Mouse (Mus musculus): Measurements from ENCODE around the gene Phf24. TPM values are rescaled to one million over a fixed set of nuclear protein-coding genes. Genes with fewer than 3 reads are reported as not detected.
A peak's percentile ranks its signal among the peaks of the same experiment; 100 is the strongest.

The Phf24 gene
- polyA plus RNA-seq, 1 experiment from 2014 or later = 15.2 TPM

DNA sequence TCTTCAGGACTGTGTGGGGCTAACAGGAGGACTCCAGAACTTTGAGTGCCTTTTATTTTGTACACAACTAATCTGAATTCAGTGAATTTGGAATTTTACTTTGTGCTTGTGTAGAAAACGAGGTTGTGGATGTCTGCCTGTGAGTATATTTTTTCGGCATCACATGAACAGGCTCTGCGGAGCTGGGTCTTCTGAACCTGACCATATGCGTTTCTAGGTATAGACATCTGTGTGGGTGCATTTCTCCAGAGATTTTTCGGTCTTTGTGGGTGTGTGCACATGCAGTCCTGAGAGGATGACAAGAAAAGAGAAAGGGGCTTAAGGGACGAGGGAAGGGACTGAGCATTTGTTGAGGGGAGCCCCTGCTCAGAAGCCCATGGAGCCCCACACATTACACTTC, 29.5 kb upstream of the Phf24 start:
- 87% methylated on average over 6 of the region's 6 CpGs for WGBS
- Histone ChIP-seq H3K9ac (replicated peaks) (no peak overlapping the region), H3K4me3 (replicated peaks) (no peak overlapping the region)

DNA sequence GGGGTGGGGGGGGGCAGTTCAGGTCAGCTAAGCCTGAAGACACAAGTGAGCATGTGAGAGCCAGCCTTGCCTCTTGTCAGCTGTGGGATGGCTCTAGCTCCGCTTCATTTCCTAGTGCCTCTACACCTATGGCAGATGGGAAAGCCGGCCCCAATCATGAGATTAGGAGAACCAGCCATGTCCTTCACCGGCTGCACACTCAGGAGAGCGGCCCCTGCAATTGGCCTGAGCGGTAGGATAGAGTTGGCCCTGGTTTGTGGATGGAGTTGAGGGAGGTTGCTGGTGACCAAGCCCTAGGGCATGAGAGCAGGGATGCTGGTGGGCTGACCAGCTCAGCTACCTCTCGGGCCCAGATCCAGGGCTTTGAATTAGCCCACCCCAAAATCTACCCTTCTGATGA, 27.7 kb upstream of the Phf24 start:
- Histone ChIP-seq H3K9me3 (no peaks in the 10 kb centered on the region), H3K27me3 (no peaks in the 10 kb centered on the region), H3K4me3 (replicated peaks) (no peak overlapping the region), H3K4me1 (replicated peaks) (no peaks in the 10 kb centered on the region), H3K4me2 (replicated peaks) (no peak overlapping the region), H3K9ac (replicated peaks) (no peak overlapping the region), H3K36me3 (no peaks in the 10 kb centered on the region), H3K27ac (no peak overlapping the region)
- ATAC-seq = no peak
- 91% methylated on average over 6 of the region's 6 CpGs for WGBS

More for the DNA sequence above, 29.5 kb upstream of the Phf24 start:
- Histone ChIP-seq H3K27ac (no peak overlapping the region), H3K36me3 (no peaks in the 10 kb centered on the region), H3K4me2 (replicated peaks) (no peak overlapping the region), H3K9me3 (no peaks in the 10 kb centered on the region), H3K4me1 (replicated peaks) (no peaks in the 10 kb centered on the region), H3K27me3 (no peaks in the 10 kb centered on the region)
- ATAC-seq = no peak

DNA sequence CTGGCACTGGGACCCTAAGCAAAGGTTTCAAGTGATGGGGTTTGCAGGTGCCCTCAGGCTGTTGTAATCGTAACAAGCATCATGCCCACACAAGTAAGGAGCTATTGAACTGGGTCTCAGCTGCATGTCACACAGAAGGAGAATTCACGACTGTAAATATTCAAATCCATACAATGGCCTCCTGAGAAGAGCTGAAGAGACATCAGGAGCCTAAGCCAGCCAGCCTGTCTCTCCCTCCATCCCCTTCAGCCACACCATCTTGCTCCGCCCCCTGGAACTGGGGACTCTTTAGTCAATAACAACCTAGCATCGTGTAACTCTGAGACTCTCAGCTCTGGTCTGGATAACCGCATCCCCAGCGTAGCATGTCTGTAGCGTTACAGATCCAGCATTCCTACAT, 25.3 kb upstream of the Phf24 start:
- no peak overlapping the region for H3K27ac ChIP-seq

GRCm38 (mm10) chr4:42895118-42895517, 21.3 kb upstream of the Phf24 start:
- H3K4me2 ChIP-seq (replicated peaks) = no peak overlapping the region
- no peak overlapping the region for H3K4me3 ChIP-seq (replicated peaks)
- ATAC-seq = no peak
- no peaks in the 10 kb centered on the region for H3K27me3 ChIP-seq
- no peak overlapping the region for H3K9ac ChIP-seq (replicated peaks)
- peaks cover 3% of the 10 kb centered on the region; the same call in 1 of the 2 replicates for H3K4me1 ChIP-seq (replicated peaks)
- no peaks in the 10 kb centered on the region for H3K36me3 ChIP-seq
- no peak overlapping the region for H3K27ac ChIP-seq
- 54% methylated on average over 7 of the region's 7 CpGs for WGBS
- no peaks in the 10 kb centered on the region for H3K9me3 ChIP-seq

More for the DNA sequence above, 25.3 kb upstream of the Phf24 start:
- Histone ChIP-seq H3K4me1 (replicated peaks) (0 out of 2 replicates have a peak, but pooled peaks cover 3% of the 10 kb centered on the region), H3K4me3 (replicated peaks) (no peak overlapping the region), H3K9ac (replicated peaks) (no peak overlapping the region), H3K4me2 (replicated peaks) (no peak overlapping the region), H3K9me3 (no peaks in the 10 kb centered on the region), H3K27me3 (no peaks in the 10 kb centered on the region), H3K36me3 (no peaks in the 10 kb centered on the region)
- 64% methylated on average over 7 of the region's 7 CpGs for WGBS
- ATAC-seq = no peak

- Histone ChIP-seq H3K36me3 (no peaks in the 10 kb centered on the region), H3K27me3 (no peaks in the 10 kb centered on the region), H3K9ac (replicated peaks) (no peak overlapping the region), H3K4me1 (replicated peaks) (peaks cover 3% of the 10 kb centered on the region; the same call in 1 of the 2 replicates), H3K27ac (no peak overlapping the region), H3K9me3 (no peaks in the 10 kb centered on the region), H3K4me3 (replicated peaks) (no peak overlapping the region), H3K4me2 (replicated peaks) (no peak overlapping the region)
- 36% methylated on average over 3 of the region's 3 CpGs for WGBS
- no peak for ATAC-seq
These were observed 17.5 kb upstream of the Phf24 start for GRCm38 (mm10) chr4:42898914-42899313.

GRCm38 (mm10) chr4:42900878-42901277, 15.6 kb upstream of the Phf24 start:
- H3K4me1 ChIP-seq (replicated peaks) = peaks cover 8% of the 10 kb centered on the region
- 57% methylated on average over 5 of the region's 5 CpGs for WGBS
- no peaks in the 10 kb centered on the region for H3K27me3 ChIP-seq
- H3K9me3 ChIP-seq = no peaks in the 10 kb centered on the region
- H3K4me3 ChIP-seq (replicated peaks) = no peak overlapping the region
- H3K36me3 ChIP-seq = no peaks in the 10 kb centered on the region
- no peak overlapping the region for H3K27ac ChIP-seq
- no peak for ATAC-seq
- no peak overlapping the region for H3K9ac ChIP-seq (replicated peaks)
- H3K4me2 ChIP-seq (replicated peaks) = no peak overlapping the region

DNA sequence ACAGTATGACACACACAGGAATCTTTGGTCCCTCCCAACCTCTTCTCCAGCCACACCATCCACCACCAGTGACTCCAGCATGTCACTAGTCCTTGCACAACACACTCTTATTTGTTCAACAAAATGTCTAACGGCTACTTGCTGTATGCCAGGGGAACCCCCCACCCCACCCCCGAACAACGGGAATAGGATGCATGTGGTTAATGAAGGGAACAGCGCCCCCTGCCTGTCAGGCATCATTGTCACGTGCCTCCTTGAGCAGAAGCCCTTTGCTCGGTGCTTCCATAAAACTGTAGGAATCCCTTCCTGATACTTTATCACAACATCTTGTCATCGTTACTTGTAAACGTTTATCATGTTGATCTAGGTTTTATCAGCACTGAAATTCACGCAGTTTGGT, 14.3 kb upstream of the Phf24 start:
- WGBS = 65% methylated on average over 9 of the region's 9 CpGs
- H3K27me3 ChIP-seq = no peaks in the 10 kb centered on the region
- no peaks in the 10 kb centered on the region for H3K9me3 ChIP-seq
- no peaks in the 10 kb centered on the region for H3K36me3 ChIP-seq
- no peak for ATAC-seq
- H3K9ac ChIP-seq (replicated peaks) = no peak overlapping the region
- no peak overlapping the region for H3K27ac ChIP-seq
- H3K4me3 ChIP-seq (replicated peaks) = no peak overlapping the region
- no peak overlapping the region for H3K4me2 ChIP-seq (replicated peaks)
- H3K4me1 ChIP-seq (replicated peaks) = peaks cover 8% of the 10 kb centered on the region

DNA sequence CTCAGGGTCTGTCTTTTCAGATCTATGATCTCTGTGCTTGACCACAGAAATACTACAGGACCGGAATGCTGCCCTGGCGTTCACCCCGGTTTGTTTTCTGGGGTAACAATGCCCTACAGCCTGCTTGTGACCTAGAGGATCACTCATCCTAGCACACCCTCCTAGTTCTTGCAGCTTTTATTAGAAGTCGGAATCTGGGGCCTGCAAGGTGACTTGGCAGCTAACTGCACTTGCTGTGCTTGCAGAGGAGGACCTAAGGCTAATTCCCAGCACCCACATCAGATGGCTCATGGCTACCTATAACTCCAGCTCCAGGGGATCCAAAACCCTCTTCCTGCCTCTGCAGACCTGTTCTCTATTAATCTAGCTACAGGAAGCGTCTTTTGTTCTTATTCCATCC, 13.7 kb upstream of the Phf24 start:
- Histone ChIP-seq H3K36me3 (no peaks in the 10 kb centered on the region), H3K4me3 (replicated peaks) (no peak overlapping the region)
- 93% methylated on average over 5 of the region's 5 CpGs for WGBS

GRCm38 (mm10) chr4:42903942-42904341, 12.5 kb upstream of the Phf24 start:
- H3K36me3 ChIP-seq = no peaks in the 10 kb centered on the region
- no peak overlapping the region for H3K4me2 ChIP-seq (replicated peaks)
- H3K9me3 ChIP-seq = no peaks in the 10 kb centered on the region
- peaks cover 8% of the 10 kb centered on the region for H3K4me1 ChIP-seq (replicated peaks)
- H3K9ac ChIP-seq (replicated peaks) = no peak overlapping the region
- no peak for ATAC-seq
- H3K27ac ChIP-seq = no peak overlapping the region
- 88% methylated on average over 1 of the region's 1 CpGs for WGBS
- no peaks in the 10 kb centered on the region for H3K27me3 ChIP-seq
- H3K4me3 ChIP-seq (replicated peaks) = no peak overlapping the region

More for the DNA sequence above, 13.7 kb upstream of the Phf24 start:
- Histone ChIP-seq H3K9me3 (no peaks in the 10 kb centered on the region), H3K27me3 (no peaks in the 10 kb centered on the region), H3K4me2 (replicated peaks) (no peak overlapping the region), H3K27ac (no peak overlapping the region), H3K9ac (replicated peaks) (no peak overlapping the region), H3K4me1 (replicated peaks) (peaks cover 8% of the 10 kb centered on the region)
- no peak for ATAC-seq

- H3K9ac ChIP-seq (replicated peaks) = no peak overlapping the region
- no peak overlapping the region for H3K4me2 ChIP-seq (replicated peaks)
- no peaks in the 10 kb centered on the region for H3K9me3 ChIP-seq
- WGBS = 73% methylated on average over 3 of the region's 3 CpGs
- peaks cover 8% of the 10 kb centered on the region for H3K4me1 ChIP-seq (replicated peaks)
- no peak for ATAC-seq
- no peaks in the 10 kb centered on the region for H3K36me3 ChIP-seq
- no peaks in the 10 kb centered on the region for H3K27me3 ChIP-seq
- H3K27ac ChIP-seq = peak overlapping the region; percentile 31; the same call in 1 of the 2 replicates
- no peak overlapping the region for H3K4me3 ChIP-seq (replicated peaks)
These were observed 11.9 kb upstream of the Phf24 start for GRCm38 (mm10) chr4:42904523-42904922.

GRCm38 (mm10) chr4:42904966-42905365, 11.5 kb upstream of the Phf24 start:
- no peak for ATAC-seq
- no peaks in the 10 kb centered on the region for H3K27me3 ChIP-seq
- H3K4me2 ChIP-seq (replicated peaks) = no peak overlapping the region
- no peak overlapping the region for H3K9ac ChIP-seq (replicated peaks)
- H3K4me1 ChIP-seq (replicated peaks) = peaks cover 8% of the 10 kb centered on the region
- no peak overlapping the region for H3K4me3 ChIP-seq (replicated peaks)
- WGBS = 35% methylated on average over 6 of the region's 6 CpGs
- H3K36me3 ChIP-seq = no peaks in the 10 kb centered on the region
- peak overlapping the region; percentile 31; the same call in 1 of the 2 replicates for H3K27ac ChIP-seq
- H3K9me3 ChIP-seq = no peaks in the 10 kb centered on the region

- Histone ChIP-seq H3K4me3 (replicated peaks) (no peak overlapping the region), H3K27me3 (peaks cover 20% of the 10 kb centered on the region), H3K4me1 (replicated peaks) (peaks cover 12% of the 10 kb centered on the region), H3K36me3 (no peaks in the 10 kb centered on the region), H3K9me3 (no peaks in the 10 kb centered on the region), H3K9ac (replicated peaks) (no peak overlapping the region), H3K4me2 (replicated peaks) (no peak overlapping the region), H3K27ac (no peak overlapping the region)
- ATAC-seq = no peak
- WGBS = 58% methylated on average over 10 of the region's 10 CpGs
These were observed 3.1 kb upstream of the Phf24 start for GRCm38 (mm10) chr4:42913391-42913790.

GRCm38 (mm10) chr4:42915311-42915710, 1.1 kb upstream of the Phf24 start:
- Histone ChIP-seq H3K9ac (replicated peaks) (no peak overlapping the region), H3K36me3 (no peaks in the 10 kb centered on the region), H3K4me2 (replicated peaks) (no peak overlapping the region), H3K27ac (no peak overlapping the region), H3K4me1 (replicated peaks) (peaks cover 12% of the 10 kb centered on the region), H3K9me3 (no peaks in the 10 kb centered on the region), H3K27me3 (peaks cover 23% of the 10 kb centered on the region), H3K4me3 (replicated peaks) (no peak overlapping the region)
- ATAC-seq = no peak
- 86% methylated on average over 12 of the region's 12 CpGs for WGBS

All from midbrain, embryonic 13.5 days (tissue).